Mouse (Mus musculus): Measurements from ENCODE around the gene 2310050C09Rik. TPM values are rescaled to one million over a fixed set of nuclear protein-coding genes. Genes with fewer than 3 reads are reported as not detected.

Gene 2310050C09Rik
- polyA plus RNA-seq (2015; fragmentation: Nextera tagmentation; extraction: Ambion mirVana): not detected in 2 replicates

DNA sequence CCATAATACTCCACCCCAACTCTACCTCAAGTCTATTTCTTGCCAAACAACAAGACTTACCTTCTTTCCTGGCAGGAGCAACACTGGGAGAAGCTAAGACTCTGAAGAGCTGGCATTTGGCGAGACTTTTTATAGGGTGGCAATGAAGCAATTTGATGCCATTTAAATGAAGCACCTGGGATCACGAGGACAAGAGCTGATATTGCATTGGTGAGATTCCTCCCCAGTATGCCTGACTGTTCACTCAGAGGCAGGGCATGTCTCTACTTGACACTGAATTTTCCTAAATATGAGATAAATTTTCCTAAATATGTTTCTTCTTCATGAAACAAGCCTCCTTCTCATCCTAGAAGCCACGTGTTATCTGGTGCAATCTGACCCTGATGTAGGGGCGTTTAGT is at the start of gene 2310050C09Rik:
Gene 2310050C09Rik (minus strand): TSS at position 101 of the 400 bp plus-strand sequence.
- Histone ChIP-seq H3K9ac (ENCODE audit: low read depth, low read length) (no peak within 1 kb of the TSS), H3K4me3 (ENCODE audit: low read depth, low read length) (no peak within 1 kb of the TSS), H3K4me2 (ENCODE audit: low read length) (no peak within 1 kb of the TSS), H3K4me1 (ENCODE audit: control insufficient read depth, insufficient read depth, low read length) (no peaks in the 10 kb centered on the region), H3K9me3 (replicated peaks; ENCODE audit: control insufficient read depth, low read length, poor library complexity, severe bottlenecking) (no peaks in the 10 kb centered on the region), H3K27ac (ENCODE audit: low read length) (no peak within 1 kb of the TSS), H3K36me3 (ENCODE audit: control insufficient read depth, insufficient read depth, low read length) (no peaks in the 10 kb centered on the region), H3K27me3 (ENCODE audit: control insufficient read depth, insufficient read depth, low read depth, low read length) (no peaks in the 10 kb centered on the region)
- WGBS: 90% methylated on average over 4 of the region's 4 CpGs
- no peak for ATAC-seq

GRCm38 (mm10) chr3:92907571-92907970 is 37.6 kb upstream of the 2310050C09Rik start:
- Histone ChIP-seq H3K27ac (ENCODE audit: low read length) (no peak overlapping the region), H3K27me3 (ENCODE audit: control insufficient read depth, insufficient read depth, low read depth, low read length) (no peaks in the 10 kb centered on the region), H3K9me3 (replicated peaks; ENCODE audit: control insufficient read depth, low read length, poor library complexity, severe bottlenecking) (no peaks in the 10 kb centered on the region), H3K4me2 (ENCODE audit: low read length) (no peak overlapping the region), H3K9ac (ENCODE audit: low read depth, low read length) (no peak overlapping the region), H3K4me3 (ENCODE audit: low read depth, low read length) (no peak overlapping the region), H3K36me3 (ENCODE audit: control insufficient read depth, insufficient read depth, low read length) (no peaks in the 10 kb centered on the region), H3K4me1 (ENCODE audit: control insufficient read depth, insufficient read depth, low read length) (no peaks in the 10 kb centered on the region)
- ATAC-seq: 0 out of 2 replicates have a peak, but pooled peaks have one; percentile 54
- WGBS: 30% methylated on average over 3 of the region's 4 CpGs

DNA sequence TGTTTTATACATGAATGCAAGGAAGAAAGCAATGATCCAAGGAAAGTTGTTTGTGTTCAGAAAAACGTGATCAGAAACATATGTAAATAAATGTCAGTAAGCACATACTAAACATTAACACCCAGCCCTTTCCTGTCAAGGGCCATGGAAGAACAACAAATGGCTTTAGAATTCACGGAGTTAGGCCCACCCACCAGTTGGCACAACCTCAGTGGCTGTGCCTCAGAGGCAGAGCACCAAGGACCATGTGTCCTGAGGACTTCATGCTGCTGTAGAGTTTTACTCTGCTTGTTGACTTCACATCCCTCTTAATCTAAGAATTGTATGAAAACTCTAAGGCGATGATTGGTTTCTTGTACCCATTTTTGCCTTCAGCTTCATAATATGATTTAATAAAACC is 35.2 kb upstream of the 2310050C09Rik start:
- Histone ChIP-seq H3K4me3 (ENCODE audit: low read depth, low read length) (no peak overlapping the region), H3K9ac (ENCODE audit: low read depth, low read length) (no peak overlapping the region), H3K4me1 (ENCODE audit: control insufficient read depth, insufficient read depth, low read length) (no peaks in the 10 kb centered on the region), H3K27me3 (ENCODE audit: control insufficient read depth, insufficient read depth, low read depth, low read length) (no peaks in the 10 kb centered on the region), H3K36me3 (ENCODE audit: control insufficient read depth, insufficient read depth, low read length) (no peaks in the 10 kb centered on the region), H3K27ac (ENCODE audit: low read length) (no peak overlapping the region), H3K4me2 (ENCODE audit: low read length) (no peak overlapping the region), H3K9me3 (replicated peaks; ENCODE audit: control insufficient read depth, low read length, poor library complexity, severe bottlenecking) (no peaks in the 10 kb centered on the region)
- no peak for ATAC-seq
- 57% methylated on average over 3 of the region's 3 CpGs for WGBS

- peak; percentile 56; the same call in 1 of the 2 replicates for ATAC-seq
- H3K4me1 ChIP-seq (ENCODE audit: control insufficient read depth, insufficient read depth, low read length): no peaks in the 10 kb centered on the region
- no peaks in the 10 kb centered on the region for H3K27me3 ChIP-seq (ENCODE audit: control insufficient read depth, insufficient read depth, low read depth, low read length)
- no peaks in the 10 kb centered on the region for H3K9me3 ChIP-seq (replicated peaks; ENCODE audit: control insufficient read depth, low read length, poor library complexity, severe bottlenecking)
- WGBS: 26% methylated on average over 4 of the region's 4 CpGs
- H3K9ac ChIP-seq (ENCODE audit: low read depth, low read length): no peak overlapping the region
- H3K4me2 ChIP-seq (ENCODE audit: low read length): no peak overlapping the region
- no peak overlapping the region for H3K4me3 ChIP-seq (ENCODE audit: low read depth, low read length)
- no peaks in the 10 kb centered on the region for H3K36me3 ChIP-seq (ENCODE audit: control insufficient read depth, insufficient read depth, low read length)
- no peak overlapping the region for H3K27ac ChIP-seq (ENCODE audit: low read length)
Observed at GRCm38 (mm10) chr3:92903640-92904039, 33.6 kb upstream of the 2310050C09Rik start.

GRCm38 (mm10) chr3:92902992-92903391 is 33.0 kb upstream of the 2310050C09Rik start:
- Histone ChIP-seq H3K9ac (ENCODE audit: low read depth, low read length) (no peak overlapping the region), H3K4me1 (ENCODE audit: control insufficient read depth, insufficient read depth, low read length) (no peaks in the 10 kb centered on the region), H3K4me3 (ENCODE audit: low read depth, low read length) (no peak overlapping the region), H3K9me3 (replicated peaks; ENCODE audit: control insufficient read depth, low read length, poor library complexity, severe bottlenecking) (no peaks in the 10 kb centered on the region), H3K36me3 (ENCODE audit: control insufficient read depth, insufficient read depth, low read length) (no peaks in the 10 kb centered on the region), H3K27me3 (ENCODE audit: control insufficient read depth, insufficient read depth, low read depth, low read length) (no peaks in the 10 kb centered on the region), H3K4me2 (ENCODE audit: low read length) (no peak overlapping the region), H3K27ac (ENCODE audit: low read length) (no peak overlapping the region)
- WGBS: 22% methylated on average over 3 of the region's 3 CpGs
- ATAC-seq: no peak

GRCm38 (mm10) chr3:92894489-92894888 is 24.5 kb upstream of the 2310050C09Rik start:
- Histone ChIP-seq H3K4me3 (ENCODE audit: low read depth, low read length) (no peak overlapping the region), H3K27me3 (ENCODE audit: control insufficient read depth, insufficient read depth, low read depth, low read length) (no peaks in the 10 kb centered on the region), H3K4me1 (ENCODE audit: control insufficient read depth, insufficient read depth, low read length) (no peaks in the 10 kb centered on the region), H3K27ac (ENCODE audit: low read length) (no peak overlapping the region), H3K9me3 (replicated peaks; ENCODE audit: control insufficient read depth, low read length, poor library complexity, severe bottlenecking) (no peaks in the 10 kb centered on the region), H3K4me2 (ENCODE audit: low read length) (no peak overlapping the region), H3K36me3 (ENCODE audit: control insufficient read depth, insufficient read depth, low read length) (no peaks in the 10 kb centered on the region), H3K9ac (ENCODE audit: low read depth, low read length) (no peak overlapping the region)
- 60% methylated on average over 1 of the region's 1 CpGs for WGBS
- no peak for ATAC-seq

GRCm38 (mm10) chr3:92894063-92894462 is 24.0 kb upstream of the 2310050C09Rik start:
- H3K27ac ChIP-seq (ENCODE audit: low read length): no peak overlapping the region
- H3K9me3 ChIP-seq (replicated peaks; ENCODE audit: control insufficient read depth, low read length, poor library complexity, severe bottlenecking): no peaks in the 10 kb centered on the region
- no peak for ATAC-seq
- no peaks in the 10 kb centered on the region for H3K27me3 ChIP-seq (ENCODE audit: control insufficient read depth, insufficient read depth, low read depth, low read length)
- H3K36me3 ChIP-seq (ENCODE audit: control insufficient read depth, insufficient read depth, low read length): no peaks in the 10 kb centered on the region
- no peak overlapping the region for H3K4me3 ChIP-seq (ENCODE audit: low read depth, low read length)
- H3K4me2 ChIP-seq (ENCODE audit: low read length): no peak overlapping the region
- H3K9ac ChIP-seq (ENCODE audit: low read depth, low read length): no peak overlapping the region
- H3K4me1 ChIP-seq (ENCODE audit: control insufficient read depth, insufficient read depth, low read length): no peaks in the 10 kb centered on the region
- 68% methylated on average over 3 of the region's 3 CpGs for WGBS

DNA sequence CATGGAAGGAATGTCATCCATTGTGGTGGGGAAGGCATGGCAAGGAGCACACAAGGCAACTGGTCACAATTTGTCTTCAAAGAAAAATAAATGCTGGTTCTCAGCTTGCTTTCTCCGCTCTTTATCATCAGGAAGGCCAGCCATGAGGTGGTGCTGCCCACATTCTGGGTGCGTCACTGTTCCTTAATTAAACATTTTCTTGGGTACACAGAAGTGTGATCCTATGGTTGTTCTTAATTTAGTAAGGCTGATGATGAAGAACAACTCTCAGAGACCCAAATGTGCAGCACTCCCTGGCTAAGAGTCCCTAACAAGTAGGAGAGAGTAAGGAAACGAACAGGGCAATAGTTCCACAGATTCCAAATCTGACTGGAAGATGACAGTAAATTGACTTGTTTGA is 4.2 kb upstream of the 2310050C09Rik start:
- Histone ChIP-seq H3K36me3 (ENCODE audit: control insufficient read depth, insufficient read depth, low read length) (no peaks in the 10 kb centered on the region), H3K27ac (ENCODE audit: low read length) (no peak overlapping the region), H3K4me2 (ENCODE audit: low read length) (no peak overlapping the region), H3K9me3 (replicated peaks; ENCODE audit: control insufficient read depth, low read length, poor library complexity, severe bottlenecking) (no peaks in the 10 kb centered on the region), H3K4me1 (ENCODE audit: control insufficient read depth, insufficient read depth, low read length) (no peaks in the 10 kb centered on the region), H3K9ac (ENCODE audit: low read depth, low read length) (no peak overlapping the region), H3K4me3 (ENCODE audit: low read depth, low read length) (no peak overlapping the region), H3K27me3 (ENCODE audit: control insufficient read depth, insufficient read depth, low read depth, low read length) (no peaks in the 10 kb centered on the region)
- WGBS: 92% methylated on average over 3 of the region's 3 CpGs
- ATAC-seq: no peak

- no peaks in the 10 kb centered on the region for H3K27me3 ChIP-seq (ENCODE audit: control insufficient read depth, insufficient read depth, low read depth, low read length)
- H3K4me3 ChIP-seq (ENCODE audit: low read depth, low read length): no peak within 1 kb of the TSS
- H3K4me2 ChIP-seq (ENCODE audit: low read length): no peak within 1 kb of the TSS
- H3K9ac ChIP-seq (ENCODE audit: low read depth, low read length): no peak within 1 kb of the TSS
- no peaks in the 10 kb centered on the region for H3K9me3 ChIP-seq (replicated peaks; ENCODE audit: control insufficient read depth, low read length, poor library complexity, severe bottlenecking)
- H3K27ac ChIP-seq (ENCODE audit: low read length): no peak within 1 kb of the TSS
- no peak for ATAC-seq
- WGBS: 86% methylated on average over 3 of the region's 3 CpGs
- H3K4me1 ChIP-seq (ENCODE audit: control insufficient read depth, insufficient read depth, low read length): no peaks in the 10 kb centered on the region
- H3K36me3 ChIP-seq (ENCODE audit: control insufficient read depth, insufficient read depth, low read length): no peaks in the 10 kb centered on the region
Observed at GRCm38 (mm10) chr3:92851186-92851585, 18.8 kb downstream of the 2310050C09Rik start, which contains the start of gene Lce1l. TSS of gene Lce1l (minus strand) at chr3:92851286.
